Mouse (Mus musculus): ENCODE data around the gene Tpd52l2. TPM values are rescaled to one million over a fixed set of nuclear protein-coding genes. Genes with fewer than 3 reads are reported as not detected.

The Tpd52l2 gene
- 122 and 135 TPM in 2 replicates for polyA plus RNA-seq (2016; fragmentation: Nextera tagmentation; extraction: Ambion mirVana)

DNA sequence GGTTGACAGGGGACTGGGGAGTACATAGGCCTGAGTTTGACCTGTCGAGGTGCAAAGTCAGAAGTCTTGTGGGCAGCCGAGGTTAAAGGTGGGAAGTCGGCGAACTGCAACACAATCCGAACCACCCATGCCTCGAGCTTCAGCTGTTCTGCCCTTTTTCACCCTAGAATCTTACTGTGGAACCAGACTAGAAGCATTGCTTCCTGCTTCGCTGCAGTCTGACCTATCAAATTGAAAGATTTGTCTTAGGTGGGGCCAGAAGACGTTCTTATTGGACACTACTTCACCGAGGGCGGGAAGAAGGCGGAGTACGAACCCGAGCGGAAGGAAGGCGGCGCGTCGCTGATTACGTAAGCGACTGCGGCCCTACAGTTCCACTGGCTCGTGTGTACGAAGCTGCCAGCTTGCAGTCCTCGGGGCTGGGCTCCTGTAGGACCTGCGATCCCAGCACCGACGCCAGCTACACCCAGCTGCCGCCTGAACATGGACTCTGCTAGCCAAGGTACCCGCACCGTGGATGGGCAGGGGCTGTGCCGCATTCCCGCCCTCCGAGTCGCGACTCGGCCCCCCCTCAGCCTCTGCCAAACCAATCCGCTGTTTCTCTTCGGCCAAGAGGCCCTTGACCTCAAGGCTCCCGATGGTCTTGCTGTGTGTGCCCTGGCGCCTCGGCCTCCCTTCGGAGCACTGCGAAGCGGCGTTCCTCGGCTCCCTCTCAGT is at the start of gene Tpd52l2:
Gene Tpd52l2, plus strand, starts transcription at position 312 of the 717 bp plus-strand sequence.
- H3K9me3 ChIP-seq: no peaks in the 10 kb centered on the region
- peak within 1 kb of the TSS; percentile 97 for H3K9ac ChIP-seq (replicated peaks)
- H3K4me2 ChIP-seq (replicated peaks): peak within 1 kb of the TSS; percentile 97
- peaks cover 20% of the 10 kb centered on the region for H3K4me1 ChIP-seq
- no peaks in the 10 kb centered on the region for H3K27me3 ChIP-seq
- WGBS: under 1% methylated on average over 46 of the region's 46 CpGs
- peak within 1 kb of the TSS; percentile 85 for H3K27ac ChIP-seq (replicated peaks)
- peak within 1 kb of the TSS; percentile 91 for H3K4me3 ChIP-seq
- peaks cover 23% of the 10 kb centered on the region for H3K36me3 ChIP-seq
- ATAC-seq (ENCODE audit: low FRiP score, low read depth): peak; percentile 97

DNA sequence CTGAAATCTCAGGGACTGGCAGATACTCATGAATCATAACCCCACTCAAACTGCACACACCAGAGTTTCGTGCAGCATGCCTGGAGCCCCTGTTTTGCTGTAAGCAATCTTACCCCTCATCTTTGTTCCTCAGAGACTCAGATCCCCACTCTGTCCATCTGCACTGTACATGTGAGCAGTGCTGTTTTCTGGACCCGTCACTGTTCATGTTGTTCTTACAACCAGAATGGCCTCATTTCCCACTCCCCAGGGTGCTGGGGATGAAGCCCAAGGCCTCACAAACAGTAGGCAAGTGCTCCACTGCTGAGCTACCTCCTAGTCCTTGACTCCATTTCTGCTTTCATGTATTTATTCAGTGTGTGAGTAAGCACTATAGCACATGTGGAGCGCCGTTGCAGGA is 44.8 kb upstream of the Tpd52l2 start:
- Histone ChIP-seq H3K27me3 (peaks cover 6% of the 10 kb centered on the region), H3K4me1 (no peaks in the 10 kb centered on the region), H3K27ac (replicated peaks) (no peak overlapping the region), H3K4me2 (replicated peaks) (no peak overlapping the region), H3K36me3 (no peaks in the 10 kb centered on the region), H3K9ac (replicated peaks) (no peak overlapping the region), H3K9me3 (no peaks in the 10 kb centered on the region), H3K4me3 (no peak overlapping the region)
- 76% methylated on average over 4 of the region's 4 CpGs for WGBS
- no peak for ATAC-seq (ENCODE audit: low FRiP score, low read depth)

DNA sequence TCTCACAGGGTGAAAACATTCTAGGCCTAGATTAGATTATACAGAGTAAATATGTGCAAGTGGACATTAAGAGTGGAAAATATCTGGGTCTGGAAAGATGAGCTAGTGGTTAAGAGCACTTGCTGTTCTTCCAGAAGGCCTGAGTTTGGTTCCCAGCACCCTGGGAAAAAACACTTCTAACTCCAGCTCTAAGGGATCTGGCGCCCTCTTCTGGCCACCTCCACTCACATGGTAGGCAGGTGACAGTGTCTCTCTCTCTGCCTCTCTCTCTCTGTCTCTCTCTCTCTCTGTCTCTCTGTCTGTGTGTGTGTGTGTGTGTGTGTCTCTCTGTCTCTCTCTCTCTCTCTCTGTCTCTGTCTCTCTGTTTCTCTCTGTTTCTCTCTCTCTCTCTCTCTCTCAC is 43.7 kb upstream of the Tpd52l2 start:
- no peak for ATAC-seq (ENCODE audit: low FRiP score, low read depth)
- H3K9ac ChIP-seq (replicated peaks): no peak overlapping the region
- 37% methylated on average over 1 of the region's 1 CpGs for WGBS

DNA sequence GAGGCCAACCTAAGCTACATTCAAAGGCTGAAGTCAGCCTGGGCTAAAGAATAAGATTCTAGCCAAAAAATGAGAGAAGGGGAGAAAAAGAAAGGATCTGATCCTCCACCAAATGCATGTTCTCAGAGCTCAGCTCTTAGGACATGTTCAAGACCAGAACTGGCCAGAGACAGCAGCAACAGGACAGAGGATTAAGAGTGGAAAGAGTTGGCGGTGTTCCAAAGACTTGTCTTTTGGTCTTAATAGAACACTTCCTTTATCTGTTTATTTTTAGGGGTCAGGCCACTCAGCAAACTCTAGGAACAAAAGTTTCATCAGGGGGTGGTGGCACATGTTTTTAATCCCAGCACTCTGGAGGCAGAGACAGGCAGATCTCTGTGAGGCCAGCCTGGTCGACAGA is 41.0 kb upstream of the Tpd52l2 start:
- Histone ChIP-seq H3K9me3 (no peaks in the 10 kb centered on the region), H3K27me3 (peaks cover 34% of the 10 kb centered on the region), H3K4me3 (no peak overlapping the region), H3K4me2 (replicated peaks) (no peak overlapping the region), H3K36me3 (no peaks in the 10 kb centered on the region), H3K27ac (replicated peaks) (no peak overlapping the region), H3K4me1 (peaks cover 22% of the 10 kb centered on the region), H3K9ac (replicated peaks) (no peak overlapping the region)
- ATAC-seq (ENCODE audit: low FRiP score, low read depth): no peak
- WGBS: 69% methylated on average over 2 of the region's 2 CpGs

More for the DNA sequence above, 43.7 kb upstream of the Tpd52l2 start:
- Histone ChIP-seq H3K4me2 (replicated peaks) (no peak overlapping the region), H3K9me3 (no peaks in the 10 kb centered on the region), H3K27ac (replicated peaks) (no peak overlapping the region), H3K4me3 (no peak overlapping the region), H3K4me1 (0 out of 2 replicates have a peak, but pooled peaks cover 5% of the 10 kb centered on the region), H3K27me3 (peaks cover 14% of the 10 kb centered on the region), H3K36me3 (no peaks in the 10 kb centered on the region)

DNA sequence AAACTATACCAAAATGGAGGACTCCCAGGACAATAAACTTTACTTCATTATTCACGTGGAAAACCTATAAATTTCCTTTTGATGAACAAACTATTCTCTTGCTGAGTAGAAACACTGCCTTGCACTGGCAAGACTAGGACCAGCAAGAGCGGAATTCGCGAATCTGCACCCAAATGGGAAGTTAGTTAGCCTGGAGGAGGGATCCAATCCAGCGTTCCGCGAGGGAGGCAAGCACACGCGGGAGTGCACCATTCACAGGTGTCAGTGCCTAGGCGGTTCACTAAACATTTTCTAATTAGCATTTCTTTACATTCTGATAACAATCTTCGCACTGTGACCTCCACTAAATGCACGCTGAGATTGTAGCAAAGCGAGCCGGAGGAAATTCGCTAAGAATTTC is 39.1 kb upstream of the Tpd52l2 start:
- Histone ChIP-seq H3K36me3 (no peaks in the 10 kb centered on the region), H3K4me3 (peak overlapping the region; percentile 97), H3K9me3 (no peaks in the 10 kb centered on the region), H3K9ac (replicated peaks) (peak overlapping the region; percentile 95; the same call in 1 of the 2 replicates), H3K27ac (replicated peaks) (no peak overlapping the region), H3K4me2 (replicated peaks) (peak overlapping the region; percentile 96), H3K4me1 (peaks cover 25% of the 10 kb centered on the region), H3K27me3 (peaks cover 40% of the 10 kb centered on the region)
- 4% methylated on average over 15 of the region's 15 CpGs for WGBS
- no peak for ATAC-seq (ENCODE audit: low FRiP score, low read depth)

DNA sequence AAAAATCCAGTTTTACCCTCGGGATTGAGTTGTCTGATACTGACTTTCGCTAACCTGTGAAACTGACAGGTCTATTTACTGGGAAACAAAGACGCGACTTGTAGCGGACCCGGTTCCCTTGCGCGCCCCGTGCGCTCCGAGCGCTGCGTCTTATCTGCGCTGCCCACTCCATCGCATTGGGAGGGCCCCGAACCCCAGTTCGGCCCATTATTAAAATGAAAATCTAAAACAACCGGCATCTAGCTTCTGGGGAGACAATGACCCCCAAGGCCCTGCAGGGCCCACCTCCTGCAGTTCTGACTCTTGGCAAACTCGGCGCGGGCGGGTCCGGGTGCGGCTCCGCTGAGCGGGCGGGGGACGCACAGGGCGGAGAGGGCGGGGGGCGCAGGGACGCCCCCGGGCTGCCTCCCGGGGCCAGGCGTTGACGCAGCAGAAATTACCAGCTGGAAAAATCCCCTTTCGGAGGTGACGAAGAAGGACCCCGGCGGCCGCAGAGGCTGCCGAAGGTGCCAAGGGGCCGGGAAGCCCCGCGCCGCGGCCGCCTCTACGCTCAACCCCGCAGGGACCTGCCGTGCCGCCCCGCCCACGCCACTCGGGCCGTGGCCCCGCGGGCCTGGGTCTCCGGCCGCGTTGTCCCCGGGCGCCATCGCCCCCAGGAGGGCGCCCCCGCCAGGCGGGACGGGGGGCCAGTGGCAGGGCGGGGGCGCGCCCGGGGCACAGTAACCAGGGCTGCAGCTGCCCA is 38.4 kb upstream of the Tpd52l2 start:
- H3K27me3 ChIP-seq: peaks cover 46% of the 10 kb centered on the region
- peak overlapping the region; percentile 95 for H3K9ac ChIP-seq (replicated peaks)
- no peaks in the 10 kb centered on the region for H3K36me3 ChIP-seq
- peak overlapping the region; percentile 96 for H3K4me2 ChIP-seq (replicated peaks)
- peak overlapping the region; percentile 97 for H3K4me3 ChIP-seq
- WGBS: under 1% methylated on average over 40 of the region's 72 CpGs
- H3K27ac ChIP-seq (replicated peaks): peak overlapping the region; percentile 88
- H3K9me3 ChIP-seq: no peaks in the 10 kb centered on the region
- ATAC-seq (ENCODE audit: low FRiP score, low read depth): no peak; the same call in 1 of the 2 replicates
- peaks cover 32% of the 10 kb centered on the region for H3K4me1 ChIP-seq

DNA sequence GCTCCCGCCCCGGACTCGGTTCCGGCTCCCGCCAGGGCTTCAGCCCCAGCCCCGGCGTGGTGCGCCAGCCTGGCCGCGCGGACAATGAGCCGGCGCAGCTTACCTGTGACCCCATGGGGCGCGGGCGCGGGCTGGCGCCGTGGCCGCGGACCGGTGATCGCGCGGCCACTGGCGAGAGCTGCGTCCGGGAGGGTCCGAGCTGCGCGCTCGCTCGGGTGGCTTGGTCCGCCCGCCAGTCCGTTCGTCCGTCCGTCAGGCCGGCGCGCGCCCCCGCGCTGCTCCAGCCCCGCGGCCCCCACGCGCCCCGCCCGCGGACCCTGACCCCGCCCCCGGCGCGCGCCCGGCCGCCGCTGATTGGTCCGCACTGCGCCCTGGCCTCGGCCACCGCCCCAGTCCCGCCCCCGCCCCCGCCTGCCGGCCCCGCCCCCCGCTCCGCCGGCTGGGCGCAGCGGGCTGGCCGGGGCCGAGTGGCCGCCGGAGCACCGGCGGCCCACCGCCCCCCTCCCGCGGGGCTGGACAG is 37.7 kb upstream of the Tpd52l2 start, which contains the start of gene Zbtb46:
Gene Zbtb46, minus strand, starts transcription at position 274 of the 520 bp plus-strand sequence.
- peaks cover 49% of the 10 kb centered on the region for H3K27me3 ChIP-seq
- H3K36me3 ChIP-seq: no peaks in the 10 kb centered on the region
- no peaks in the 10 kb centered on the region for H3K9me3 ChIP-seq
- ATAC-seq (ENCODE audit: low FRiP score, low read depth): peak; percentile 92
- peak within 1 kb of the TSS; percentile 88 for H3K27ac ChIP-seq (replicated peaks)
- H3K4me3 ChIP-seq: peak within 1 kb of the TSS; percentile 97
- peak within 1 kb of the TSS; percentile 96 for H3K4me2 ChIP-seq (replicated peaks)
- WGBS: under 1% methylated on average over 54 of the region's 83 CpGs
- H3K9ac ChIP-seq (replicated peaks): peak within 1 kb of the TSS; percentile 95
- peaks cover 33% of the 10 kb centered on the region for H3K4me1 ChIP-seq

DNA sequence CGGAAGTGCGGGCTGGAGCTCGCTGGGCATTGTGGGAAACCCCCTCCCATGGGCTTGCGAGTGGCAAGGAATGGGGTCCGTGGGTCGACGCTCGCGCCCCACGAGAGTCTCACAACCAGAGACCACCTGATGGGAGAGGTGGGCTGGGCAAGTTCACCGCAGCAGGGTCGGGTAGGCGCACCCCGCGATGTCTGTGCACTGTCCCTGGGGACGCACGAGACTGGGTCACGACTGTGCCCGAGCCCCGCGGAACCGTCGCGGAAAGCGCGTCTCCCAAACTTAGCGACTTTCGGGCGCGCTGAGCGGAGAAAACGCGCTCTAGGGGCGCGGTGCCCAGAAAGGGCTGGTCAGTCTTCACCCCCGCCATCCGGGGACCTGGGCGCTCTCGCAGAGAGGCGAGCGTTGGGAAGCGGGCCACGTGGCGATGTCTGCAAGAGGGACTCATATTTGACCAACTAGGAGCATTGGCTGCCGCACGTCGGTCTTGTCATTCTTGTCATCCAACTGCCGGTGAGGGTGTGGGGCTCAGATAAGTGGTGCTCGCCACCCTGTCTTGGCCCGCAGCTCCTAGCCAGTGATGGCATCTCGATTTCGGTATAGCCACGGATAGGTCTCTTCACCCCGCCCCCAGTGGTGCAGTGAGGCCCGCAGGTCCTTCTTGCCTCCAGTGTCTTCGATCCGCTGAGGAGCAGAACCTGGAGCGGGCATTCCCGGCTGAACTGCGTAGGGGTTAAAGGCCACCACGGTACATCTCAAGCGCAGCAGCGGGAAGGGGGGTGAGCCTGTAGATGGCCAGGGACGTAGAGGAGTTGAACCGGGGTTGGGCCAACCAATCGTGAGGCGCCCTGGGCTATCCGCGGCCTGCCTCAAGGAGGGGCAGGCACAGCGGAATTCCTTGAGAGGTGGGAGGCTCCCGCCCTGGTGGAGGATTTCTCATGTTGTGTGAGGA is 37.0 kb upstream of the Tpd52l2 start:
- ATAC-seq (ENCODE audit: low FRiP score, low read depth): peak; percentile 69
- peak overlapping the region; percentile 96 for H3K4me2 ChIP-seq (replicated peaks)
- peak overlapping the region; percentile 46; the same call in 1 of the 2 replicates for H3K27ac ChIP-seq (replicated peaks)
- peaks cover 49% of the 10 kb centered on the region for H3K27me3 ChIP-seq
- WGBS: under 1% methylated on average over 71 of the region's 71 CpGs
- peak overlapping the region; percentile 97 for H3K4me3 ChIP-seq
- no peaks in the 10 kb centered on the region for H3K9me3 ChIP-seq
- peak overlapping the region; percentile 95 for H3K9ac ChIP-seq (replicated peaks)
- H3K36me3 ChIP-seq: no peaks in the 10 kb centered on the region
- H3K4me1 ChIP-seq: peaks cover 33% of the 10 kb centered on the region

DNA sequence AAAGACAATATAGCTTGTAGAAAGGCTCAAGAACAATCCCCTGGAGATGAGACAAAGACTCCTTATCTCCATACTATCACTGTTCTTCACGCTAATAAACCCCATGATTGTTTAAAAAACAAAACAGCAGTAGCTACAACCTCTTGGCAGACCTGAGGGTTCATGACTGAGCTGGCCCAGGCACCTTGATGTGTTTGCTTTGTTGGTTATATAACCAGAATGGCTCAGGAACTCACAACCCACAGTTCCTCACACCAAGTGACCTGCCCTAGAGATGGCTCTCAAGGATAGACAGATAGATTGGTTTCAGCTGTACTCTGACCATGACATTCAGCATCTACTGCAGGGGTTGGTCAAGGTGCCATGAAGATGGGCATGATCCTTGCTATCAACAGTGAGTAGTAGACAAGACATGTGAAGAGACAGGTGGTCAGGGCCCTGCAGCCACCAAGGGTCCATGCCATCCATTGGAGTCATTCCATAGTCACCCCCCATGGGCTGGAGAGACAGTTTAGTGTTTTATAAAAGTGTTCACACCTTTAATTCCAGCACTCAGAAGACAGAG is 35.3 kb upstream of the Tpd52l2 start:
- no peak overlapping the region for H3K27ac ChIP-seq (replicated peaks)
- H3K9me3 ChIP-seq: no peaks in the 10 kb centered on the region
- H3K9ac ChIP-seq (replicated peaks): no peak overlapping the region
- H3K4me3 ChIP-seq: no peak overlapping the region
- peaks cover 48% of the 10 kb centered on the region for H3K27me3 ChIP-seq
- no peak overlapping the region for H3K4me2 ChIP-seq (replicated peaks)
- H3K4me1 ChIP-seq: peaks cover 33% of the 10 kb centered on the region
- 100% methylated on average over 1 of the region's 1 CpGs for WGBS
- H3K36me3 ChIP-seq: no peaks in the 10 kb centered on the region
- ATAC-seq (ENCODE audit: low FRiP score, low read depth): no peak

DNA sequence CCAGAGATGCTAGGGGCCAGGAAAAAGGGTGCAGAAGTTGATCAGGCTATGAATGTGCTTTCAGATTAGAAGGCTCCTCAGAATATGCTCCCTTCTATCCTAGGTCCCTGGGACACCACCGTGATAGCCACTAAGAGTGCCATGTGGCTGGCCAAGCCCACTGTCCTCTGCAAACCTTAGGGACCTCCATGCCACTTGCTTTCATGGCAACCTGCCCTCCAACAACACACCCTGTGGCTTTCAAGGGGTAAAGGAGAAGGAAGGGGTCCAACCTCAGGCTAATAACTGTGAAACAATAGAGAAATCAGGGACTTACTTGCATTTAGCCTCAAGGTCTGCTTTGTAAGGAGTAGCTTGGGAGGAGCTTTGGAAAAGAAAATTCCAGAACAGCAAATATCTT is 34.3 kb upstream of the Tpd52l2 start:
- Histone ChIP-seq H3K36me3 (no peaks in the 10 kb centered on the region), H3K4me2 (replicated peaks) (no peak overlapping the region), H3K9me3 (no peaks in the 10 kb centered on the region), H3K4me3 (no peak overlapping the region), H3K4me1 (peaks cover 33% of the 10 kb centered on the region), H3K9ac (replicated peaks) (no peak overlapping the region), H3K27me3 (peaks cover 40% of the 10 kb centered on the region), H3K27ac (replicated peaks) (no peak overlapping the region)
- 95% methylated on average over 1 of the region's 1 CpGs for WGBS
- ATAC-seq (ENCODE audit: low FRiP score, low read depth): no peak
